Mouse (Mus musculus): ENCODE measurements around the gene Gm11172.
A peak's percentile ranks its signal among the peaks of the same experiment; 100 is the strongest.
"Not testable (repeated sequence)": the region's sequence is repeated elsewhere in the genome, so short reads cannot be mapped to it uniquely, and the experiment has no call there.

The Gm11172 gene

DNA sequence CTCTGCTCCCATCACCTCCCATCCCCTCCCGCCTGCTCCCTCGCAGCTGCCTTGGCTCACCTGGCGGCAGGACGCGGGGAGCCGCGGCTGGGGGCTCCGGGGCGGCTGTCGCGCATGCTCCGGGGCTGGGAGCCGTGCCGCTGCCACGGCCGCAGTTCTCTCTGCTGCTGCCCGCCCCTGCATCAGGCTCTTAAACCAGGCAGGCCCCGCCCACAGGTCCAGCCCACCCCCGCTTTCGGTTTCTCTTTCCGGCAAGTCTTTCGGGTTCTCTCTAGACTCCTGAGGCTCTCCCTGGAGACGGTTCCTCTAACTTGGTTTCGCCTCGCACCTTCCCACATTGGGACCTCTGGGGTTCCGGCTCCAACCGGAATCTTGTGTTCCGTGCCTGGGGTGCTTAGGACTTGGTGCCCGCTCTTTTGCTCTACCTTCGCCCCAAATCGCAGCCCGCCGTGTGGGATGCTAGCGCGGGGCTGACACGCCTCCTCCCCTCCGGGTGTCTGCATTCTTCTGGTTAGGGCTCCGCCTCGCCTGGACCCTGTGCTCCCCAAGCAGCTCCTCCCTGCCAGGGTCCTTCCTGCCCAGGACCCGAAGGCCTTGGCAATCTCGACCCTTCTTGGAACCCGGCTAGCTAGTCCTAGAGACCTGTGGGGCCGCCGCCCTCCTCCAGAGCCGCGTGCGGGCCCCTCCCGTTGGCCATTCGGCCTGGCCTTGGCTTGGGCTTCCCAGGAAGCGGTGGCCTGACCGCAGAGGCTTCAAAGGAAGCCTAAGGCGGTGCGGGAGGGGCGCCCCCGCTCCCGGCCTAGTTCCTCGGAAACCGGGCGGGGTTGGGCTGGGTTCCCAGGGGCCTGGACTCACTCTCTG is 27.1 kb upstream of the Gm11172 start, which contains the start of gene Socs1:
TSS of gene Socs1 (minus strand) at position 166 of the 861 bp plus-strand sequence.
- peak; percentile 50 for DNase-seq (ENCODE audit: low spot score)

DNA sequence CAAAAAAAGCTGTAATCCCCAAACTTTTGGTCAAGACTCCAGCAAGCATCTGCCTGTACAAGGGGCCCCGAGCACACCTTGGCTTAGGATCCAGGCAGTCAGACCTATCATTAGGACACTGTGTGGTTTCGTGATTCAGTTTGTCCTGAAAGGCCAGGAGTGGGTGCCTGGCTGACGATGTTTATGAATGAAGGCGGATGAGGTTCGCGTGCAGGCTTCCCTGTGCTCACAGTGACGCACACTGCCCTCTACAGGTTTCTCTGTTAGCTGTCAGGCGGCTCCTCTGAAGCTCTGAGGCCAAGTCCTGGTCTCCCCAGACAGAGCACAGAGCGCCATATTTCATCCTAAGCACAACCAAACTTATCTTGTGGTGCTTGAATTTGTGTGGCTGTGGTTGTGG is 26.4 kb upstream of the Gm11172 start:
- peak; percentile 73 for DNase-seq (ENCODE audit: low spot score)

DNA sequence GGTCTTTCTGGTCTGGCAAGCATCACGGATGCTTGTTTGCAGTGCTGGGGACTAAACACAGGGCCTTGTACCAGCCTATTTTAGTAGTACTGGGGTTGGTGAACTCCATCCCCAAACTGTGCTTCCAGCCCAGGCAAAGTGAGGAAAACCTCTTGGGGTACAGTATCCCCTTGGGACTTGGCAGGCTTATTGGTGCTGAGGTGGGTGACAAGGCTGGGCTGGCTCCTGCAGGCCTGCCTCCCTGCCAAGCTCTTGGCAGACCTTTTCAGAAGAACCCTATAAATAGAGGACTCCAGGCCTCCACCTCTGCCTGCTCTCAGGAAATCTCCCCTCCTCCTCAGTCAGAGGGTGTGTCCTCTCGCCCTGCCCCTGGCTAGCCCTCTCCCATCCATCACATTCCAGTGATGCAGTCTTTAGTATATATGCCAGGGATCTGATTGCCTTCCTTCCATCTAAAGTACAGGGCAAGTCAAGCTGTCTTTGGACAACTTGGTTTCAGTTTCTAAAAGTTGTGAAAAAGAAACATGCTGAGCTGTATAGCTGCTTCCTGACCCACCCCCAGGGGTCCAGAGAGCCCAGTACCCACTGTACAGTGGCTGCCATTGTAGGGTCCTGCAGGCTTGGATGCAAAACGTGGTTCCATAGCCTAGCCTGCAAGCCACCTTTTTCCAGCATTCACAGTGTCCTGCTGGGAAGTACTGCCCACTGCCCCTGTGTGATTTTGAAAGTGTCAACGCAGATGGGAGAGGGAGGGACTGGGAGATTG is 25.8 kb upstream of the Gm11172 start:
- no peak for DNase-seq (ENCODE audit: low spot score)

DNA sequence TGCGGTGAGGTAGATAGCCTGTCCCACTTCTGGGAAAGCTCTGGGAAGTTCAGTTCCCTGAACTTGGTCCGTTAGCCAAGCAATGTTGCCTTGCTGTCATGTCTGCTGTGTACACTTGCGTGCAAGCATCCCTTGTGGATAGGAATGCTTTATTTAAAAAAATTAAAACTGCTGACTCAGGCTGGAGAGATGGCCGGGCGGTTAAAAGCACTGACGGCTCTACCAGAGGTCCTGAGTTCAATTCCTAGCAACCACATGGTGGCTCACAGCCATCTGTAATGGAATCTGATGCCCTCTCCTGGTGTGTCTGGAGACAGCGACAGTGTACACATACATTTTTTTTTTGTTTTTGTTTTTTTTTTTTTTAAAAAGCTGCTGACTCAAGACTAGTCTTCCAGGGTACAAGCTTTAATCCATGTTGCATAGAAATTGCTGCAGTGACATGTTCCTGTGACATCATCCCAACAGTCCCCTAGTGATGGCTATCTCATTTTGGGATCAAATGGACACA is 25.1 kb upstream of the Gm11172 start:
- DNase-seq (ENCODE audit: low spot score) = no peak

DNA sequence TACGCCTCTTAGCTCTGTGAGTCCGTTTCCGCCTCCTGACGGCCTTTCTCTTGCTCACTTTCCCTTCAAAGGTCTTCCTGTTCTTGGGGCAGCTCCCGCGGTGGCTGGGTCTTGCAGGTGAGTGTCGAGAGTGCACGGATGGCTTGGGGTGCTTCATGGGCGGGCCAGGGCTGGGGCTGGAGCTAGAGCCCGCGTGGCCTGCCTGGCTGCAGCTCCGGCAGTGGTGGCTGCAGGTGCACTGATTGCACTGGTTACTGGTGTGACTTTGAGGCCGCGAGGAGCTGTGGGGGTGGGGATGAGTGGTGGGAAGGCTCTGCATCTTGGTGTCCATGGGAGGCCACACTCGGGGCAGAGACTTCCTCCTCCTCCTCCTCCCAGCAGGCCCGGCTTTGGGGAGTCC is 24.4 kb upstream of the Gm11172 start, which contains the start of gene Tnp2:
TSS of gene Tnp2 (minus strand) at position 390 of the 400 bp plus-strand sequence.
- no peak for DNase-seq (ENCODE audit: low spot score)

DNA sequence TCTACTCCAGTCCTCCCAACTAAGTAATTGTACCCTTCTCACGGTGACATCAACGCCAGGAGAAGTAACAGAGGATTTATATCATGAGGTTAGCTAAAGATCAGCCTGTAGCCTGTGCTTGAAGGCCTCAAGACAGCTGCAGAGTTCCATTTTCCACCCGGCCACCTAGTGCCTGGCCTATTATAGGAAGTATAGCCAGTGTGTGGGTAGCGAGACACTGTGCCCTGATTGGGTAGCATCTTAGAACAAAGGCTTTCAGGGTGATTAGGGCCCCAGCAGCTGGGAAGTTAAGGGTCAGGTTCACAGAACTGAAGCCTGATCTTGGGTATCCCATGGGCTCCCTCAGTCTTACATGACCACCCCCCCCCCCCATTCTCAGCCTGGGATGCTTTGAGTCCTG is 23.8 kb upstream of the Gm11172 start:
- DNase-seq (ENCODE audit: low spot score) = no peak

DNA sequence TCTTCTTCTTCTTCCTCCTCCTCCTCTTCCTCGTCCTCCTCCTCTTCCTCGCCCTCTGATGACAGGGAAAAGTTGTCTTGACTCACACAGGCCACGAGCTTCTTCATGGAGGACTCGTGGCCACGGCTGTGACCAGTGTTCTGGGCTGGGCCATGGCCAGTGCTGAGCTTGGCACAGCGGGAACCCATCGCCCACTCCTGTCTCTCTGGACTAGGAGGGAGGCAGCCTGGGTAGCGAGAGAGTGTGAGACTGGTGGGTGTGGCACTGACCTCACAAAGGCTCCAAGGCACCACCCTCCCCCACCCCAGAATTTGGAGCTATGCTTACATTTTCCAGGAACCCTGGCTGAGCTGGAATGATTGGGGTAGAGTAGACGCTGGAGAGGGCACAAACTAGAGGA is 22.0 kb upstream of the Gm11172 start, which contains the start of gene Prm3:
TSS of gene Prm3 (minus strand) at position 213 of the 400 bp plus-strand sequence.
- DNase-seq (ENCODE audit: low spot score) = no peak

DNA sequence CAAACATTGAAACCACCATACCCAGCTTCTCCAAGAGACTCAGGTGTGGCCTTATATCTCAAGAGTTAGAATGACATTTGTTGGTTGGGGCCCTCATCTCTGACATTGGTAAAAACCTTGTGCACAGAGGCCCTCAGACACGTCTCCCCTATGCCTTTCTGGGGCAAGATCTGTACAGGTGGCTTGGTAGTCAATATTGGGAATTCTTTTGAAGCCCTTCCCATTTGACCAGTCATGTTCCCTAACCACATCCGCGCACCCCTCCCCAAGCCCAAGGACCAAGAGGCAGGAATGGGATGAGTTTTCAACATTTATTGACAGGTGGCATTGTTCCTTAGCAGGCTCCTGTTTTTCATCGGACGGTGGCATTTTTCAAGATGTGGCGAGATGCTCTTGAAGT is 16.7 kb upstream of the Gm11172 start, which contains the start of gene Prm2:
TSS of gene Prm2 (minus strand) at position 101 of the 400 bp plus-strand sequence.
- DNase-seq (ENCODE audit: low spot score) = no peak

DNA sequence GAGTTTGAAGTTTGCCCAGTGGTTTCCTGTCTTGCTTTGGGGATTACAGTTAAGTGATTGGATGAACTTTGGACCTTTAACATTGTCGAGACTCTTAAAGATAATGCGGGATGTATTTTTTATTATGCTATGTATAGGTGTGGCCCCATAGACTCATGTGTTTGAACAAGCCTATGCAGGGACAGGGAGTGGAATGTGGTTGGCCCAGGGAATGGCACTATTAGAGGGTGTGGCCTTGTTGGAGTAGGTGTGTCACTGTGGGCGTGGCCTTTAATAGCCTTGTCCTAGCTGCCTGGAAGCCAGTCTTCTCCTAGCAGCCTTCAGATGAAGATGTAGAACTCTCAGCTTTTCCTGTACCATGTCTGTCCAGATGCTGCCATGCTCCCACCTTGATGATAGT is 10.3 kb upstream of the Gm11172 start:
- not testable (repeated sequence) for DNase-seq (ENCODE audit: low spot score)

DNA sequence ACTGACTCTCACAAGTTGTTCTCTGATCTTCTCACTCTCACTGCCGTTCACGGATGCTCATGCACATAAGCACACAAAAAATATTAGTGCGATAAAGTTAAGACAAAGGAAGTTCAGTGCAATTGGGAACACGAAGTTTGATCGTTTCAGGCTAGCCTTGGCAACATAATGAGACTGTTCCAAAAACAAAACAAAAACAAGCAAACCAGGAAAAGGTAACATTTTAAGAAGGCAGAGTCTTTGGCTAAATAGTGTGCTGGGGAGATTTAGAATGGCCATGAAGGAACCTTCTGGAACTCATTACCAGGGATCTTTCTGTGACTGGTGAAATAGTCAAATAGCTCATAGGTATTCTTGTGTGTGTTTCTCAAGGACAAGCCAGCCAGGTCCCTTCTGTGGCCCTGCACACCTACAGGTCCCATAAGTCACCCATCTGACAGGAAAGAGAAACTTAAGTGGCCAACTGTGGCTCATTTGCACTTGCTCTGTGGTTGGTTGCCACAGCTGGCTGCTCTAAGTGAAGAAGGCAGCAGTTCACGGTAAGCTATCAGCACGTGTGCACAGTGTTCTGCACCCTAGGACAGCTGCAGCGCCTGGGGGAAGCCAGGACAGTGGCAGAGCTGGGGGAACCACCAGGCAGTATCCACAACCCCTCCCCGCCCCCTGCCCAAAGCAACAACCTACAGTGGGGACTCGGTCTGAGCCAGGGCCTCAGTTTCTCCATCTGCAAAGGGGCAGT is 6.8 kb upstream of the Gm11172 start, which contains the start of gene Prm1:
TSS of gene Prm1 (minus strand) at position 51 of the 739 bp plus-strand sequence.
- no peak for DNase-seq (ENCODE audit: low spot score)

DNA sequence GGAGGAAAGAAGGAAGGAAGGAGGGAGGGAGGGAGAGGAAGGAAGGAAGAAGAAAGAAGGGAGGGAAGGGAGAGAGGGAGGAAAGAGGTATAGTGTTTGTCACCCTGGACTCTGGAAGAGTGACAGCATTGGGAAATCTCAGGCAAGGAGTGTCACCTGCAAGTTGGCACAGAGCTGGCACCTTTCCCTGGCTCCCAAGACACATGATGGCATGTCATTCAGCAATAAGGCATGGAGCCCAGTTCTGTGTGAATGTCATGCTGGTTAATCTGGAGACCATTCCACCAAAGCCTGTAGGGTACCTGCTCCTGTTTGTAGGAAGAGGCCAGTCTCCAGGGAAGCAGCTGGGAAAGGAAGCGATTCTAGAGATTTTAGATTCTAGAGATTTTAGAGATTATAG is 2.3 kb upstream of the Gm11172 start:
- DNase-seq (ENCODE audit: low spot score) = no peak

DNA sequence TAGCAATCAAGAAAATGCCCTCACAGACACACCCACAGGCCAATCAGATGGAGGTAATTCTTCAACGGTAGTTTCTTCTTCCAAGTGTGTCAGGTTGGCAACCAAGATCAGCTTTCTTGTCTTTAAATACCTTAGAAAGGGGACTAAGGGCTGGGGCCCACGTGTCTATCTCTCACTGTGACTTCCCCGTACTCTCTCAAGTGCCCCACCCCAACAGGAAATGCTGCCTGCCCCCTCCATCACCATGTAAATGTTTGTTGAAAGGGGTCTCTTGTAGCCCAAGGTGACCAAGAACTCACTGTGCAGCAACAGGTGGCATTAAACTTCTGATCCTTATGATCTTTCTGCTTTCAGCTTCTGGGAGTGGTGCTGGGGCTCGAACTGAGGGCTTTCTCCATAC is 1.0 kb downstream of the Gm11172 start:
- no peak for DNase-seq (ENCODE audit: low spot score)

DNA sequence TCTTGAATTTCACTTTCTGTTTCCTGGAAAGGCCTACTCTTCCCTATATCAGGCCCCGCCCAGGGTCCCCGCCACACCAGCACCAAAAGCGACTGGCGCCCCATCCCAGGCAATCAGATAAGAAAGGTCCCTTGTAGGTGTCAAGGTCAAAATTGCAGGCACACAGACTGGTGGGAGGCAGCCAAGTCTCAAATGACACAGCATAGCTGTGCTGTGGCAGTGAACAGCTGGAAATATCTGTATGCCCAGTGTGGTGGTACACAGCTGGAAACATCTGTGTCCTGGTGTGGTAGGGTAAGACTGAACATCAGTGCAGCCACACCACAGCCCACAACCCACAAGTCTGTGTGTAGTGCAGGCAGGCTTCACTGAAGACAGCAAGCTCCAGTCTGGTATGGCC is 2.1 kb downstream of the Gm11172 start:
- no peak for DNase-seq (ENCODE audit: low spot score)

DNA sequence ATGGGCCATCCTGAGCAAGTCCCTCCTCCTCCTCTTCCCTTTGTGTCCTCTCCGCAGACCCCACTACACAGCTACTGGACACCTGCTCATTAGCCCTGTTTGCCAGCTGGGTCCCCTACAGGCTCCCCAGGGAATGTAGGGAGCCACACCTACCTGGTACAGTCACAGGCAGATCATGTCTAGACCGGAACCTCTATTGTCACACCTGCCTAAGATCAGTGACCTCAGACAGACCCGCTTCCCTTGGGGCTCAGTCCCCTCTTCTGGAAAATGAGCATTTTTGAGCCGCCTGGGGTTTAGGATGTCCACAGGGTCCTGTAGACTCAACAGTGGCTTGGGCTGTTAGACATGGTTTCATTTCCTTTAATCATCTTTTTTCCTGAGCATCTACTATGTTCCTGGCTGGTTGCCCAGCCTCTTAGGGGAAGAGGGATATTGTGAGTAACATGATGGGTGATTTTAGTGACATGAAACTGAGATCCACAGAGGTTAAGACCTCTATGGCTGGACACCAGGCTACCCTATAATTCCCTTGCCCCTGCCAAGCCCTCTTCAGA is 5.9 kb downstream of the Gm11172 start:
- DNase-seq (ENCODE audit: low spot score) = no peak

DNA sequence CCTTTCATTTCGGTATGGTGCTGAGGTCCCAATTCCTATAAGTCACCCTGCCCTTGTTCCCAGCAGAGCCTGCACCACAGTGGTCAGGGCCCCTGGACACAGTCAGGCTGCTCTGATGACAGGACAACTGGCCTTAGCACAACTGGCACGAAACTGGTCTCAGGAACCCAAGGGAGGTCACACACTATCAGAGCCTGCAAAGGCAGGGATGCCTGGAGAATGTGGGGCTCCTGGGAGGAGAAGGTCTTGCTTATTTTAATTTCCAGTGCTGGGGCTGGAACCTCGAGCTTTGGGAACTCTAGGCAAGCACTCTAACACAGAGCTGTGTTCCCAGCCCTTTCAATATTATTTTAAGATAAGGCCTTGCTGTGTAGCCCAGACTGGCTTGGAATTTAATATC is 7.3 kb downstream of the Gm11172 start:
- DNase-seq (ENCODE audit: low spot score) = no peak

DNA sequence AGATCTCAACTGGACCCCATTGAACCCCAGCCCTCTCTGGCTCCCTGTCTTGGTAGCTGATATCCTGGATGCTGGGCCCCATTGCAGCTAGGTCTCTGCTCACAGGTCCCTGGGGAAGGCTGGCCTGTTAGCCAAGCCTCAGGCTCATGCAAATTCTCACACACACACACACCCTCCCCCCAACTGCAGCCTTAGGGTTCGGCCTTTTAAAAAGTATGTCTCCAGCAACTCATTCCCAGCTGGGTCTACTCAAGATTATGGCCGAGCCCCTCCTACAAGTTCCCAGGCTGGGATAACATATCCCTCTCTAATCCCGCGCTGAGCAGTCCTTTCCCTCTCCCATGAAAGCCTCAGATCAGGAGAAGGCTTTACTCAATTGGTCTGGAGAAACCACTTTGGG is 8.7 kb downstream of the Gm11172 start:
- DNase-seq (ENCODE audit: low spot score) = no peak

DNA sequence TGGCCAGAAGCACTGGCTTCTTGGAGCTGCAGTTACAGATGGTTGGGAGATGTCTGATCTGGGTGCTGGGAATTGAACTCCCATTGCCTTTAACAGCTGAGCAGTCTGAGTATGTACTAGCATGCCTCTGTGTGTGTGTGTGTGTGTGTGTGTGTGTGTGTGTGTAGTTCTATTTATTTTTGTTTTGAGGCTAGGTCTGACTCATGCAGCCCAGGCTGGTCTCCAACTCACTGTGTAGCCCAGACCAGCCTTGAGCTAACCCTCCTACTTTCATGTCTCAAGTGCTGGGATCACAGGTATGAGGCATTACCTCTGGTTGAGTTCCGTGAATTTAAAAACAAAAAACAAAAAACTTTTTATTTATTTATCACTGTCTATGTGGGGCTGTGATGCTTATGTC is 11.8 kb downstream of the Gm11172 start:
- no peak for DNase-seq (ENCODE audit: low spot score)

DNA sequence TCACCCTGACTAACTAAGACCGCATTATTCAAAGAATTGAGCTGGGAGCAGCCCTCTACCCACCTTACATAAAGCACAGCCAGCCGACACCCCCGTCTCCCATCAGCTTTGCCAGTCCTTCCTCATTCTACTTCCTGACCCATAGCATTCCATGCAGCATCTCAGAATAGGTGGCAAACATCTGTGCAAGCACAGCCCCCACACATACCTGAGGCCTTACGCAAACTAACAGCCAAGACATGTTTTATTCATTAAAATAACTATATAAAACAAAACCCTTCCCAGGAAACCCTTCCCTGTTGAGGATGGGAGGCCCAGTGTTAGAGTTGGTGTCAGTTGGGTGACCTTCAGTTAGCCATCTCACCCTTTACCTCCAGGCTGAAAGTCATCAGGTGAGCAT is 13.1 kb downstream of the Gm11172 start:
- no peak for DNase-seq (ENCODE audit: low spot score)

DNA sequence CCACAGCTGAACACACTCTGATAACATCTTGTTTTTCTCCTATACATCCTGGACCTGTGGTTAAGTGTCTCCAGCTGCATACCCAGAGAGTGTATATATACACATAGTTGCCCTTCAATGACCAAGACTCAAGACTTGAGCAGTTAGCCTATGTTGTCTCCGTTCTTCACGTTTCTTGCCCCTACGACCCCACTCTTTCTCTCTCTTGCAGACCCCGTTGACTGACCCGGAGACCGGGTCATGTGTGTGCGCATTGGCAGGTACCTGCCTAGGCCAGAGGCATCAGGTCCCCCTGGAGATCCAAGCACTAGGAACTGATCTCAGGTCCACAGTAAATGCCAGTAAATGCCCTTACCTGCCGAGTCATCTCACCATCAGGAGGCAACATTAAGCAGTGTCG is 14.6 kb downstream of the Gm11172 start:
- DNase-seq (ENCODE audit: low spot score) = no peak

DNA sequence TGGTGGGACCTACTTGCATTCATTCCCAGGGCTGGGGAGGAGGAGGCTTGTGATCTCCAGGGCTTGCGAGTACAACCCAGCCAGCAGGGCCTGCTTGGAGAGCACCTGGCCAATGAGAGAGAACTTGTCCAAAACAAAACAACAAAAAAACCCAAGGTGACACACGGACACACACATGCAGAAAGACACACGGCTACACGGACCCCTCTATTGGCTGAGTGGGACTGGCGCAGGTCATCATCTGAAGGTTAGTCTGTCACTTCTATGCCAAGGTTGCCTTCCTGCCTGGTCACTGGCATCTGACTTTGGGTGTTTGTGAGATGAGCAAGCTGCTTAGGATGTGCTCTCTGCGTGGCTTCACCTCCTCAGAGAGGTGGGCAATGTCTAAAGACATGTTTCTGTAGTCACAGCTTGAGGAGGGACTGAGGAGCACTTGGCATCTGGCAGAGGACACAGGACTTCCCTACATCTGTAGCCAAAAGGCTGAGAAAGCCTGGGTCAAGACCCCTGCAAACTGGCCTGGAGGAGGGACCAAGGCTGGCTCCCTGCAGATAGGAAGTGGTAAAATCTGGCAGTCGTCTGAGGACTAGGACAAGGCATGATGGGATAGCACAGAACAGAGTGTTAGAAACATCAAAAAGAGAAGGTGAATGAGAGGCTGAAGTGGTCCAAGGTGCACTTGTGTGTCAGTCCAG is 15.2 kb downstream of the Gm11172 start:
- DNase-seq (ENCODE audit: low spot score) = no peak

DNA sequence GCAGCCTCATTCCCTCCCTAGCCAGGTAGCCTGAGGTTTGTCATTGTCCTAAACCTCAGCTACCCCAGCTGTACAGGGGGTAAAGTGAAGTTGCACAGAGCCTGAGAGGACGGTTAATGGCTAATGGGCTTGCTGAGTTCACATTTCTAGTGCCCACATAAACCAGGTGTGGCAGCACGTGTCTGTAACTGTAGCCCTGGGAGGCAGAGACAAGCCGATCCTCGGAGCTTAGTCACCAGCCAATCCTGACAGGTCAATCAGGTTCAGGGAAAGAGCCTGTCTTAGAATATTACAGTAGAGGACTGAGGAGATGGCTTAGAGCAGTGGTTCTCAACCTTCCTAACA is 15.7 kb downstream of the Gm11172 start:
- DNase-seq (ENCODE audit: low spot score) = no peak

Data from left cerebral cortex, adult 11 months (tissue).